Mouse (Mus musculus) stomach, embryonic 15.5 days (tissue): ENCODE measurements around the gene Tanc1. TPM values are rescaled to one million over a fixed set of nuclear protein-coding genes. Genes with fewer than 3 reads are reported as not detected.
A peak's percentile ranks its signal among the peaks of the same experiment; 100 is the strongest.

Experiments
- ATAC-seq: fragments of 200-750 bp; cut with Nextera tagmentation; 2 replicates; pipeline ENCODE4 v1.8.0; 2017; ENCODE audit warnings: low read depth, moderate number of reproducible peaks, moderate TSS enrichment; ENCODE audit not compliant: insufficient read depth, low FRiP score
- H3K27ac ChIP-seq: fragments of 300-500 bp; sonication (generic); 2 replicates; pipeline ENCODE4 v1.5.1; 2015; ENCODE audit warnings: mild to moderate bottlenecking, inconsistent platforms
- H3K27me3 ChIP-seq: fragments of 300-500 bp; sonication (generic); replicated peaks from 2 replicates; pipeline ENCODE4 v1.6.1; 2015; ENCODE audit warnings: inconsistent platforms
- H3K36me3 ChIP-seq: fragments of 300-500 bp; sonication (generic); 2 replicates; pipeline ENCODE4 v1.6.1; 2015; ENCODE audit warnings: inconsistent platforms
- H3K4me1 ChIP-seq: fragments of 300-500 bp; sonication (generic); 2 replicates; pipeline ENCODE4 v1.6.1; 2015; ENCODE audit warnings: inconsistent platforms
- H3K4me2 ChIP-seq: fragments of 300-500 bp; sonication (generic); 2 replicates; pipeline ENCODE4 v1.6.1; 2015; ENCODE audit warnings: mild to moderate bottlenecking, inconsistent platforms
- H3K4me3 ChIP-seq: fragments of 300-500 bp; sonication (generic); replicated peaks from 2 replicates; pipeline ENCODE4 v1.5.1; 2015; ENCODE audit warnings: inconsistent platforms
- H3K9ac ChIP-seq: fragments of 300-500 bp; sonication (generic); 2 replicates; pipeline ENCODE4 v1.6.1; 2015; ENCODE audit warnings: inconsistent platforms
- H3K9me3 ChIP-seq: fragments of 300-500 bp; sonication (generic); 2 replicates; pipeline ENCODE4 v1.6.1; 2016; ENCODE audit warnings: inconsistent platforms
- WGBS: fragments of 180-500 bp; shearing (Covaris S2); methylation state at CpG from one replicate; pipeline ENCODE4 v1.1.7; 2015; 5-methylcytosine and 5-hydroxymethylcytosine counted together
- polyA plus RNA-seq: library from polyadenylated mRNA; unstranded; fragments of >200 nt; fragmentation: Nextera tagmentation; extraction: Ambion mirVana; gene quantifications from 2 replicates; pipeline ENCODE4 v1.2.1, GENCODE M21; 2015

The Tanc1 gene
- polyA plus RNA-seq, 1 experiment from 2014 or later, result 28.1 TPM

GRCm38 (mm10) chr2:59697123-59697522, 85.3 kb downstream of the Tanc1 start:
- H3K9ac ChIP-seq, result no peak overlapping the region
- no peaks in the 10 kb centered on the region for H3K36me3 ChIP-seq
- ATAC-seq, result no peak
- peak overlapping the region; percentile 26 for H3K27ac ChIP-seq
- H3K4me2 ChIP-seq, result no peak overlapping the region
- 0 out of 2 replicates have a peak, but pooled peaks cover 10% of the 10 kb centered on the region for H3K4me1 ChIP-seq
- H3K4me3 ChIP-seq, result no peak overlapping the region
- WGBS, result 76% methylated on average over 3 of the region's 3 CpGs
- no peaks in the 10 kb centered on the region for H3K9me3 ChIP-seq
- no peaks in the 10 kb centered on the region for H3K27me3 ChIP-seq

GRCm38 (mm10) chr2:59697722-59698634, 86.1 kb downstream of the Tanc1 start:
- Histone ChIP-seq H3K36me3 (no peaks in the 10 kb centered on the region), H3K9me3 (no peaks in the 10 kb centered on the region), H3K27me3 (no peaks in the 10 kb centered on the region), H3K9ac (no peak overlapping the region), H3K4me1 (0 out of 2 replicates have a peak, but pooled peaks cover 10% of the 10 kb centered on the region), H3K4me2 (peak overlapping the region; percentile 35; the same call in 1 of the 2 replicates), H3K4me3 (no peak overlapping the region), H3K27ac (peak overlapping the region; percentile 26)
- ATAC-seq, result peak; percentile 88
- 6% methylated on average over 16 of the region's 16 CpGs for WGBS

GRCm38 (mm10) chr2:59698635-59699300, 86.9 kb downstream of the Tanc1 start:
- ATAC-seq, result no peak
- no peak overlapping the region for H3K4me2 ChIP-seq
- 54% methylated on average over 7 of the region's 7 CpGs for WGBS

GRCm38 (mm10) chr2:59699893-59700292, 88.1 kb downstream of the Tanc1 start:
- Histone ChIP-seq H3K27me3 (no peaks in the 10 kb centered on the region), H3K36me3 (no peaks in the 10 kb centered on the region), H3K9me3 (no peaks in the 10 kb centered on the region), H3K4me3 (no peak overlapping the region), H3K4me1 (0 out of 2 replicates have a peak, but pooled peaks cover 6% of the 10 kb centered on the region), H3K27ac (no peak overlapping the region), H3K4me2 (no peak overlapping the region), H3K9ac (no peak overlapping the region)
- 74% methylated on average over 9 of the region's 9 CpGs for WGBS
- no peak for ATAC-seq

More at GRCm38 (mm10) chr2:59698635-59699300, 86.9 kb downstream of the Tanc1 start:
- Histone ChIP-seq H3K36me3 (no peaks in the 10 kb centered on the region), H3K4me1 (0 out of 2 replicates have a peak, but pooled peaks cover 6% of the 10 kb centered on the region), H3K9ac (no peak overlapping the region), H3K27me3 (no peaks in the 10 kb centered on the region), H3K27ac (peak overlapping the region; percentile 13; the same call in 1 of the 2 replicates), H3K9me3 (no peaks in the 10 kb centered on the region), H3K4me3 (no peak overlapping the region)

- Histone ChIP-seq H3K27me3 (no peaks in the 10 kb centered on the region), H3K36me3 (no peaks in the 10 kb centered on the region), H3K4me1 (0 out of 2 replicates have a peak, but pooled peaks cover 5% of the 10 kb centered on the region), H3K9me3 (no peaks in the 10 kb centered on the region), H3K27ac (no peak overlapping the region), H3K4me3 (no peak overlapping the region), H3K4me2 (no peak overlapping the region), H3K9ac (no peak overlapping the region)
- no peak for ATAC-seq
- 87% methylated on average over 12 of the region's 12 CpGs for WGBS
Observed at GRCm38 (mm10) chr2:59705221-59705620, 93.4 kb downstream of the Tanc1 start.

- Histone ChIP-seq H3K4me3 (no peak overlapping the region), H3K9ac (no peak overlapping the region), H3K9me3 (no peaks in the 10 kb centered on the region), H3K4me2 (no peak overlapping the region), H3K36me3 (no peaks in the 10 kb centered on the region), H3K27ac (no peak overlapping the region), H3K27me3 (no peaks in the 10 kb centered on the region), H3K4me1 (peaks cover 8% of the 10 kb centered on the region; the same call in 1 of the 2 replicates)
- 72% methylated on average over 12 of the region's 12 CpGs for WGBS
- ATAC-seq, result peak; percentile 50; the same call in 1 of the 2 replicates
Observed at GRCm38 (mm10) chr2:59706806-59707205, 95.0 kb downstream of the Tanc1 start.

GRCm38 (mm10) chr2:59707922-59708706, 96.3 kb downstream of the Tanc1 start:
- Histone ChIP-seq H3K27me3 (no peaks in the 10 kb centered on the region), H3K9ac (no peak overlapping the region), H3K4me2 (no peak overlapping the region), H3K36me3 (no peaks in the 10 kb centered on the region), H3K4me3 (no peak overlapping the region), H3K9me3 (no peaks in the 10 kb centered on the region), H3K4me1 (peaks cover 14% of the 10 kb centered on the region; the same call in 1 of the 2 replicates), H3K27ac (no peak overlapping the region)
- no peak for ATAC-seq
- WGBS, result 66% methylated on average over 13 of the region's 13 CpGs

GRCm38 (mm10) chr2:59710771-59711170, 98.9 kb downstream of the Tanc1 start:
- Histone ChIP-seq H3K27ac (no peak overlapping the region), H3K36me3 (no peaks in the 10 kb centered on the region), H3K9ac (no peak overlapping the region), H3K4me3 (no peak overlapping the region), H3K4me1 (peaks cover 14% of the 10 kb centered on the region; the same call in 1 of the 2 replicates), H3K4me2 (no peak overlapping the region), H3K9me3 (no peaks in the 10 kb centered on the region), H3K27me3 (no peaks in the 10 kb centered on the region)
- ATAC-seq, result no peak
- WGBS, result 86% methylated on average over 6 of the region's 6 CpGs

- Histone ChIP-seq H3K4me3 (no peak overlapping the region), H3K9me3 (no peaks in the 10 kb centered on the region), H3K9ac (no peak overlapping the region), H3K27ac (no peak overlapping the region), H3K36me3 (no peaks in the 10 kb centered on the region), H3K27me3 (no peaks in the 10 kb centered on the region), H3K4me2 (no peak overlapping the region), H3K4me1 (peaks cover 14% of the 10 kb centered on the region; the same call in 1 of the 2 replicates)
- ATAC-seq, result no peak
- WGBS, result 59% methylated on average over 8 of the region's 8 CpGs
Observed at GRCm38 (mm10) chr2:59711992-59712391, 100.2 kb downstream of the Tanc1 start.

GRCm38 (mm10) chr2:59712484-59712883, 100.6 kb downstream of the Tanc1 start:
- H3K27ac ChIP-seq, result no peak overlapping the region
- H3K27me3 ChIP-seq, result no peaks in the 10 kb centered on the region
- no peaks in the 10 kb centered on the region for H3K9me3 ChIP-seq
- H3K4me3 ChIP-seq, result no peak overlapping the region
- H3K4me1 ChIP-seq, result peaks cover 14% of the 10 kb centered on the region; the same call in 1 of the 2 replicates
- no peak for ATAC-seq
- no peak overlapping the region for H3K9ac ChIP-seq
- H3K36me3 ChIP-seq, result no peaks in the 10 kb centered on the region
- 76% methylated on average over 9 of the region's 9 CpGs for WGBS
- H3K4me2 ChIP-seq, result no peak overlapping the region
